Comparison of ENCODE assay signal across 8 mouse cellular contexts in the genomic region with DNA sequence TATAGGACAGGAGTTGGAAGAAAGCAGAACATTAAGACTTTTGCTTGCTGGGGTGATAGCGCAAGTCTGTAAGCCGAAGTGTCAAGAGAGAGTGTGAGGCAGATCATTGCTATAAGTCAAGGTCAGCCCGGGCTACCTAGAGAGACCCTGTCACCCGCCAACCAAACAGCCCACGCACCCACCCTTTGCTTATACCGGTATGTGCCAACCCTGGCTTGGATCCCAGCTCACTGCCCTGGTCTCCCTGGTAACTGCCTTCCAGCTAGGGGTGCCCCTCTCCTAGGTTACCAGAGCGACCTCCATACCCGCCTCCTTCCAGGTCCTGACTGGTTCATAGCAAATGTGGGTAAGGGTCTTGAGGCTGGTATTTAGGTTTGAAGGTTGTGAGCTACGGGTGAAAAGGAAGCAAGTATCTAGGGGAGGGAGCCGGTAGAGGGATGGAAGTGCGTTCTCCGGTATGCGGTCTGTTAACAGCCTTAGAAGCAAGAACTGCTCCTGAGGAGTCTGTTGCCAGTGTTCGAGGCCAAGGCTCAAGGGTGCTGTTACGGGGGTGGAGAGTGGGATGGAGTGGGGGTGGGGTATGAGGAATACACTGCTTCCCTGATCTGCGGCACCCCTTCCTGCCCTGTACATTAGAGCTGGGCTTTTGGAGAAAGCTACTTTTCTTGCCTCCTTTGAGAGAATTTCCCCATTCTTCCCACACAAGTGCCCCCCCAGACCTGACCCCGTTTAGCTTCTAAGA. TPM values are rescaled to one million over a fixed set of nuclear protein-coding genes. Genes with fewer than 3 reads are reported as not detected.
DNase-seq lines count a peak whose midpoint lies in the region; ATAC-seq lines count a peak whose summit lies in the region.

No protein-coding gene starts in this region.

- H3K4me1 ChIP-seq in liver, embryonic 12.5 days: peaks cover 15% of the 10 kb centered on the region

- H3K4me3 ChIP-seq in liver, embryonic 12.5 days: no peak overlapping the region

- peak overlapping the region; percentile 33 for H3K4me2 ChIP-seq in liver, embryonic 12.5 days

- H3K27me3 ChIP-seq in liver, embryonic 12.5 days (replicated peaks): peaks cover 69% of the 10 kb centered on the region

- 7% methylated on average over 17 of the region's 17 CpGs for WGBS in liver, embryonic 12.5 days (ENCODE audit: insufficient replicate concordance)

- no peak overlapping the region for H3K27ac ChIP-seq in liver, embryonic 12.5 days

- no peaks in the 10 kb centered on the region for H3K36me3 ChIP-seq in liver, embryonic 12.5 days

- no peak for ATAC-seq in liver, embryonic 12.5 days

- no peak overlapping the region for H3K9ac ChIP-seq in liver, embryonic 12.5 days

- peak; percentile 72 to 85 for DNase-seq in cerebellum, postnatal 14 days
- DNase-seq in cerebellum, adult 18-20 months: no peak
- peak; percentile 49 for DNase-seq in right cerebral cortex, adult 18-20 months
- no peak for DNase-seq in right cerebral cortex, postnatal 36 days (ENCODE audit: low spot score in 2 of 2)
- DNase-seq in kidney, adult 11 months: peak; percentile 67
- DNase-seq in urinary bladder, postnatal 4 days (ENCODE audit: low spot score in 2 of 2): no peak
- DNase-seq in adrenal gland, postnatal 4 days (ENCODE audit: low spot score in 2 of 2): no peak

- no peaks in the 10 kb centered on the region for H3K9me3 ChIP-seq in liver, embryonic 12.5 days (replicated peaks)

RNA-seq across cellular contexts. Expression of gene Gdf11, which starts 4.6 kb away (rescaled TPM):
- 1.8 and 1.9 TPM in 2 replicates for polyA plus RNA-seq in liver, embryonic 12.5 days (2016; fragmentation: Nextera tagmentation; extraction: Ambion mirVana)
- total RNA-seq in adrenal gland, postnatal 4 days (2021): 1 to 10 TPM; 5.1 to 8.9 TPM

RNA-seq across cellular contexts. Expression of gene Cd63, which starts 4.7 kb away (rescaled TPM):
- 127 and 129 TPM in 2 replicates for polyA plus RNA-seq in liver, embryonic 12.5 days (2016; fragmentation: Nextera tagmentation; extraction: Ambion mirVana)
- 100 to 1,000 TPM; 304 to 317 TPM for total RNA-seq in adrenal gland, postnatal 4 days (2021)

RNA-seq across cellular contexts. Expression of gene Rdh5, which starts 26.6 kb away (rescaled TPM):
- polyA plus RNA-seq in liver, embryonic 12.5 days (2016; fragmentation: Nextera tagmentation; extraction: Ambion mirVana): 8.2 and 9.0 TPM in 2 replicates
- total RNA-seq in adrenal gland, postnatal 4 days (2021): 10 to 100 TPM; 13.5 to 24.2 TPM

RNA-seq across cellular contexts. Expression of gene Bloc1s1, which starts 27.7 kb away (rescaled TPM):
- 82.5 and 83.0 TPM in 2 replicates for polyA plus RNA-seq in liver, embryonic 12.5 days (2016; fragmentation: Nextera tagmentation; extraction: Ambion mirVana)
- 100 to 1,000 TPM; 158 to 168 TPM for total RNA-seq in adrenal gland, postnatal 4 days (2021)

RNA-seq across cellular contexts. Expression of gene Itga7, which starts 37.5 kb away (rescaled TPM):
- 0.12 and 0.17 TPM in 2 replicates for polyA plus RNA-seq in liver, embryonic 12.5 days (2016; fragmentation: Nextera tagmentation; extraction: Ambion mirVana)
- total RNA-seq in adrenal gland, postnatal 4 days (2021): 10 to 100 TPM; 13.9 to 17.2 TPM

Comparison
In these comparisons a context has a peak if more than half of its experiments do, and no peak if none do; other contexts are left out.
1. DNase-seq: peak in cerebellum, postnatal 14 days (2 of 2), right cerebral cortex, adult 18-20 months (single experiment) and kidney, adult 11 months (single experiment); none in cerebellum, adult 18-20 months (0 of 2), right cerebral cortex, postnatal 36 days (0 of 2), urinary bladder, postnatal 4 days (0 of 2) and adrenal gland, postnatal 4 days (0 of 2).